Mouse (Mus musculus): Measurements from ENCODE around the gene Mtmr2. TPM values are rescaled to one million over a fixed set of nuclear protein-coding genes. Genes with fewer than 3 reads are reported as not detected.
"Not testable (repeated sequence)": the region's sequence is repeated elsewhere in the genome, so short reads cannot be mapped to it uniquely, and the experiment has no call there.

Gene Mtmr2
- polyA plus RNA-seq, 1 experiment from 2014 or later, result 49.8 TPM

- H3K9ac ChIP-seq (replicated peaks), result peak overlapping the region; percentile 98
- peak overlapping the region; percentile 73 for H3K4me2 ChIP-seq
- ATAC-seq (ENCODE audit: low FRiP score), result no peak
- no peaks in the 10 kb centered on the region for H3K36me3 ChIP-seq
- peak overlapping the region; percentile 93 for H3K27ac ChIP-seq (replicated peaks)
- WGBS, result 3% methylated on average over 7 of the region's 7 CpGs
- peaks cover 17% of the 10 kb centered on the region for H3K4me1 ChIP-seq
- no peaks in the 10 kb centered on the region for H3K27me3 ChIP-seq (replicated peaks)
- H3K9me3 ChIP-seq (replicated peaks), result no peaks in the 10 kb centered on the region
- peak overlapping the region; percentile 91 for H3K4me3 ChIP-seq (replicated peaks)
Observed at GRCm38 (mm10) chr9:13749675-13749998, 1.4 kb downstream of the Mtmr2 start.

- Histone ChIP-seq H3K9ac (replicated peaks) (no peak overlapping the region), H3K4me1 (peaks cover 17% of the 10 kb centered on the region), H3K9me3 (replicated peaks) (no peaks in the 10 kb centered on the region), H3K36me3 (no peaks in the 10 kb centered on the region), H3K4me3 (replicated peaks) (no peak overlapping the region), H3K27ac (replicated peaks) (no peak overlapping the region), H3K27me3 (replicated peaks) (no peaks in the 10 kb centered on the region), H3K4me2 (no peak overlapping the region)
- no peak for ATAC-seq (ENCODE audit: low FRiP score)
- 73% methylated on average over 4 of the region's 4 CpGs for WGBS
Observed at GRCm38 (mm10) chr9:13752543-13752942, 4.3 kb downstream of the Mtmr2 start.

- Histone ChIP-seq H3K9me3 (replicated peaks) (no peaks in the 10 kb centered on the region; the same call in 1 of the 2 replicates), H3K4me1 (no peaks in the 10 kb centered on the region), H3K4me2 (no peak overlapping the region), H3K27ac (replicated peaks) (no peak overlapping the region), H3K9ac (replicated peaks) (no peak overlapping the region), H3K4me3 (replicated peaks) (no peak overlapping the region), H3K27me3 (replicated peaks) (no peaks in the 10 kb centered on the region), H3K36me3 (no peaks in the 10 kb centered on the region)
- no peak for ATAC-seq (ENCODE audit: low FRiP score)
- 93% methylated on average over 3 of the region's 3 CpGs for WGBS
Observed at GRCm38 (mm10) chr9:13760430-13760829, 12.2 kb downstream of the Mtmr2 start.

GRCm38 (mm10) chr9:13765624-13766023 lies 17.4 kb downstream of the Mtmr2 start:
- no peak overlapping the region for H3K4me3 ChIP-seq (replicated peaks)
- no peak overlapping the region for H3K9ac ChIP-seq (replicated peaks)
- H3K4me1 ChIP-seq, result no peaks in the 10 kb centered on the region
- ATAC-seq (ENCODE audit: low FRiP score), result no peak
- no peak overlapping the region for H3K4me2 ChIP-seq
- 81% methylated on average over 2 of the region's 2 CpGs for WGBS
- H3K27me3 ChIP-seq (replicated peaks), result no peaks in the 10 kb centered on the region
- no peak overlapping the region for H3K27ac ChIP-seq (replicated peaks)
- H3K36me3 ChIP-seq, result no peaks in the 10 kb centered on the region
- no peaks in the 10 kb centered on the region for H3K9me3 ChIP-seq (replicated peaks)

- Histone ChIP-seq H3K27ac (replicated peaks) (no peak overlapping the region), H3K4me1 (no peaks in the 10 kb centered on the region), H3K4me3 (replicated peaks) (no peak overlapping the region), H3K9ac (replicated peaks) (no peak overlapping the region), H3K27me3 (replicated peaks) (no peaks in the 10 kb centered on the region), H3K9me3 (replicated peaks) (no peaks in the 10 kb centered on the region), H3K36me3 (no peaks in the 10 kb centered on the region), H3K4me2 (no peak overlapping the region)
- no peak for ATAC-seq (ENCODE audit: low FRiP score)
- WGBS, result 86% methylated on average over 7 of the region's 7 CpGs
Observed at GRCm38 (mm10) chr9:13766570-13766969, 18.4 kb downstream of the Mtmr2 start.

- Histone ChIP-seq H3K9me3 (replicated peaks) (no peaks in the 10 kb centered on the region), H3K4me3 (replicated peaks) (no peak overlapping the region), H3K9ac (replicated peaks) (no peak overlapping the region), H3K27ac (replicated peaks) (no peak overlapping the region), H3K4me1 (no peaks in the 10 kb centered on the region), H3K27me3 (replicated peaks) (no peaks in the 10 kb centered on the region), H3K36me3 (no peaks in the 10 kb centered on the region), H3K4me2 (no peak overlapping the region)
- WGBS, result 95% methylated on average over 1 of the region's 1 CpGs
- ATAC-seq (ENCODE audit: low FRiP score), result no peak
Observed at GRCm38 (mm10) chr9:13774732-13775131, 26.5 kb downstream of the Mtmr2 start.

- ATAC-seq (ENCODE audit: low FRiP score), result no peak
- Histone ChIP-seq H3K4me3 (replicated peaks) (no peak overlapping the region), H3K27ac (replicated peaks) (no peak overlapping the region), H3K4me2 (no peak overlapping the region), H3K36me3 (peaks cover 21% of the 10 kb centered on the region; the same call in 1 of the 2 replicates), H3K4me1 (no peaks in the 10 kb centered on the region), H3K9me3 (replicated peaks) (no peaks in the 10 kb centered on the region), H3K9ac (replicated peaks) (no peak overlapping the region), H3K27me3 (replicated peaks) (no peaks in the 10 kb centered on the region)
- WGBS, result 93% methylated on average over 1 of the region's 1 CpGs
Observed at GRCm38 (mm10) chr9:13781985-13782384, 33.8 kb downstream of the Mtmr2 start.

- not testable (repeated sequence) for H3K4me3 ChIP-seq (replicated peaks); ATAC-seq (ENCODE audit: low FRiP score); H3K4me2 ChIP-seq; H3K27me3 ChIP-seq (replicated peaks); H3K9ac ChIP-seq (replicated peaks); H3K4me1 ChIP-seq; H3K27ac ChIP-seq (replicated peaks); H3K9me3 ChIP-seq (replicated peaks)
- WGBS, result 98% methylated on average over 8 of the region's 8 CpGs
- peaks cover 41% of the 10 kb centered on the region for H3K36me3 ChIP-seq
Observed at GRCm38 (mm10) chr9:13790864-13791263, 42.7 kb downstream of the Mtmr2 start.

- no peak for ATAC-seq (ENCODE audit: low FRiP score)
- Histone ChIP-seq H3K4me2 (no peak overlapping the region), H3K36me3 (peaks cover 38% of the 10 kb centered on the region), H3K4me1 (no peaks in the 10 kb centered on the region), H3K9ac (replicated peaks) (no peak overlapping the region), H3K4me3 (replicated peaks) (no peak overlapping the region), H3K27ac (replicated peaks) (no peak overlapping the region), H3K9me3 (replicated peaks) (no peaks in the 10 kb centered on the region), H3K27me3 (replicated peaks) (no peaks in the 10 kb centered on the region)
- WGBS, result 81% methylated on average over 1 of the region's 1 CpGs
Observed at GRCm38 (mm10) chr9:13794302-13794701, 46.1 kb downstream of the Mtmr2 start.

GRCm38 (mm10) chr9:13794756-13795155 lies 46.5 kb downstream of the Mtmr2 start:
- ATAC-seq (ENCODE audit: low FRiP score), result no peak
- no peak overlapping the region for H3K4me3 ChIP-seq (replicated peaks)
- H3K9me3 ChIP-seq (replicated peaks), result no peaks in the 10 kb centered on the region
- peaks cover 39% of the 10 kb centered on the region for H3K36me3 ChIP-seq
- no peak overlapping the region for H3K9ac ChIP-seq (replicated peaks)
- H3K27ac ChIP-seq (replicated peaks), result no peak overlapping the region
- WGBS, result 97% methylated on average over 2 of the region's 2 CpGs
- H3K27me3 ChIP-seq (replicated peaks), result no peaks in the 10 kb centered on the region
- H3K4me1 ChIP-seq, result no peaks in the 10 kb centered on the region
- no peak overlapping the region for H3K4me2 ChIP-seq

- Histone ChIP-seq H3K27ac (replicated peaks) (no peak overlapping the region), H3K9ac (replicated peaks) (no peak overlapping the region), H3K27me3 (replicated peaks) (no peaks in the 10 kb centered on the region), H3K36me3 (peaks cover 50% of the 10 kb centered on the region), H3K4me1 (no peaks in the 10 kb centered on the region), H3K9me3 (replicated peaks) (no peaks in the 10 kb centered on the region), H3K4me2 (no peak overlapping the region), H3K4me3 (replicated peaks) (no peak overlapping the region)
- no peak for ATAC-seq (ENCODE audit: low FRiP score)
- WGBS, result 82% methylated on average over 1 of the region's 1 CpGs
Observed at GRCm38 (mm10) chr9:13804480-13804879, 56.3 kb downstream of the Mtmr2 start.

GRCm38 (mm10) chr9:13806854-13807253 lies 58.6 kb downstream of the Mtmr2 start:
- peaks cover 51% of the 10 kb centered on the region for H3K36me3 ChIP-seq
- no peak for ATAC-seq (ENCODE audit: low FRiP score)
- no peak overlapping the region for H3K27ac ChIP-seq (replicated peaks)
- no peaks in the 10 kb centered on the region for H3K27me3 ChIP-seq (replicated peaks)
- 96% methylated on average over 7 of the region's 7 CpGs for WGBS
- no peaks in the 10 kb centered on the region for H3K9me3 ChIP-seq (replicated peaks)
- no peak overlapping the region for H3K4me2 ChIP-seq
- H3K4me1 ChIP-seq, result no peaks in the 10 kb centered on the region
- no peak overlapping the region for H3K4me3 ChIP-seq (replicated peaks)
- no peak overlapping the region for H3K9ac ChIP-seq (replicated peaks)

GRCm38 (mm10) chr9:13807657-13808056 lies 59.4 kb downstream of the Mtmr2 start:
- WGBS, result 93% methylated on average over 5 of the region's 5 CpGs
- ATAC-seq (ENCODE audit: low FRiP score), result no peak
- no peak overlapping the region for H3K4me3 ChIP-seq (replicated peaks)
- H3K27ac ChIP-seq (replicated peaks), result no peak overlapping the region
- no peaks in the 10 kb centered on the region for H3K27me3 ChIP-seq (replicated peaks)
- no peak overlapping the region for H3K4me2 ChIP-seq
- no peaks in the 10 kb centered on the region for H3K9me3 ChIP-seq (replicated peaks)
- no peaks in the 10 kb centered on the region for H3K4me1 ChIP-seq
- peaks cover 58% of the 10 kb centered on the region for H3K36me3 ChIP-seq
- no peak overlapping the region for H3K9ac ChIP-seq (replicated peaks)

Measured in neural tube, embryonic 15.5 days (tissue).